Mouse (Mus musculus) spleen, adult 2 months (tissue): ENCODE results near the gene Mfsd12. TPM values are rescaled to one million over a fixed set of nuclear protein-coding genes. Genes with fewer than 3 reads are reported as not detected.

Experiments used
- DNase-seq, 2 experiments: peaks; one replicate each; pipeline versions ENCODE4 v3.0.0 to v3.0.0-alpha.2; 2012 to 2021; ENCODE audit warnings: low spot score in 2 of 2, low read depth in 1 of 2
- H3K27ac ChIP-seq: fragments of 200-500 bp; 2 replicates; pipeline ENCODE4 v1.5.1; 2012; ENCODE audit warnings: low read length, inconsistent platforms; ENCODE audit not compliant: insufficient read depth
- H3K27me3 ChIP-seq: fragments of 200-500 bp; 2 replicates; pipeline ENCODE4 v1.6.1; 2012; ENCODE audit warnings: mild to moderate bottlenecking, moderate library complexity, low read length, inconsistent platforms; ENCODE audit not compliant: control insufficient read depth, insufficient read depth
- H3K36me3 ChIP-seq: fragments of 200-500 bp; 2 replicates; pipeline ENCODE4 v1.6.1; 2012; ENCODE audit warnings: mild to moderate bottlenecking, low read length, inconsistent platforms; ENCODE audit not compliant: control insufficient read depth, insufficient read depth
- H3K4me1 ChIP-seq: fragments of 200-500 bp; 2 replicates; pipeline ENCODE4 v1.6.1; 2011; ENCODE audit warnings: inconsistent platforms; ENCODE audit not compliant: control insufficient read depth, insufficient read depth, insufficient read length
- H3K4me3 ChIP-seq: fragments of 200-500 bp; 2 replicates; pipeline ENCODE4 v1.5.1; 2011; ENCODE audit warnings: mild to moderate bottlenecking, inconsistent platforms; ENCODE audit not compliant: insufficient read depth, insufficient read length; ENCODE audit errors: extremely low read depth
- CTCF ChIP-seq: fragments of 200-500 bp; IDR thresholded peaks from 2 replicates; pipeline ENCODE4 v1.5.1; 2011; ENCODE audit warnings: mild to moderate bottlenecking, inconsistent platforms; ENCODE audit not compliant: insufficient read depth, insufficient read length, insufficient replicate concordance; ENCODE audit errors: extremely low read depth
- POLR2A ChIP-seq: fragments of 200-500 bp; IDR thresholded peaks from 2 replicates; pipeline ENCODE4 v1.6.1; 2011; ENCODE audit warnings: low read depth, low read length, inconsistent platforms
- whole genome bisulfite sequencing: fragments of 180-500 bp; shearing (Covaris S2); methylation state at CpG from one replicate; pipeline ENCODE4 v1.1.7; 2018; 5-methylcytosine and 5-hydroxymethylcytosine counted together
- polyA plus RNA-seq: library from polyadenylated mRNA; depleted of rRNA; stranded (reverse); fragments of >200 nt; gene quantifications from 2 replicates; pipeline ENCODE4 v1.2.3, GENCODE M21; 2012

The Mfsd12 gene
- polyA plus RNA-seq, 1 experiment: 20.2 TPM

DNA sequence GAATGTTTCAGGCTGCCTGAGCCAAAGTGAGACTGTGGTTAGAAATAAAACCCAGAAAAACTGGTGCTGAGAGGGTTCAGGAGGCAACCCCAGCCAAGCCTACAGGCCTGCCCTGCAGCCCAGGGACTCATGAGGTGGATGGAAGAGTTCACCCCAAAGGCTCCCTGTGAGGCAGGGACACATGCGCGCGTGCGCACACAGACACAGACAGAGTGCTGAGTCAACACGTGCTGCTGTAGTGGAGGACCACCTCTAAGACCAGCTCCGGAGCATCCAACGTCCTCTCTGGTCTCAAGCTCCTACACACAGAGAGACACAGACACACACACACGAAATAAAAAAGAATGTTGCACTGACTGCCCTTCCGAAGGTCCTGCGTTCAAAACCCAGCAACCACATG is 18.0 kb downstream of the Mfsd12 start:
- H3K27me3 ChIP-seq: no peaks in the 10 kb centered on the region
- no peak overlapping the region for H3K27ac ChIP-seq
- peaks cover 16% of the 10 kb centered on the region; the same call in 1 of the 2 replicates for H3K4me1 ChIP-seq
- WGBS: 97% methylated on average over 10 of the region's 10 CpGs
- H3K4me3 ChIP-seq: no peak overlapping the region
- no peak for TF ChIP-seq CTCF
- no peak for TF ChIP-seq POLR2A
- H3K36me3 ChIP-seq: peaks cover 7% of the 10 kb centered on the region
- no peak for DNase-seq

DNA sequence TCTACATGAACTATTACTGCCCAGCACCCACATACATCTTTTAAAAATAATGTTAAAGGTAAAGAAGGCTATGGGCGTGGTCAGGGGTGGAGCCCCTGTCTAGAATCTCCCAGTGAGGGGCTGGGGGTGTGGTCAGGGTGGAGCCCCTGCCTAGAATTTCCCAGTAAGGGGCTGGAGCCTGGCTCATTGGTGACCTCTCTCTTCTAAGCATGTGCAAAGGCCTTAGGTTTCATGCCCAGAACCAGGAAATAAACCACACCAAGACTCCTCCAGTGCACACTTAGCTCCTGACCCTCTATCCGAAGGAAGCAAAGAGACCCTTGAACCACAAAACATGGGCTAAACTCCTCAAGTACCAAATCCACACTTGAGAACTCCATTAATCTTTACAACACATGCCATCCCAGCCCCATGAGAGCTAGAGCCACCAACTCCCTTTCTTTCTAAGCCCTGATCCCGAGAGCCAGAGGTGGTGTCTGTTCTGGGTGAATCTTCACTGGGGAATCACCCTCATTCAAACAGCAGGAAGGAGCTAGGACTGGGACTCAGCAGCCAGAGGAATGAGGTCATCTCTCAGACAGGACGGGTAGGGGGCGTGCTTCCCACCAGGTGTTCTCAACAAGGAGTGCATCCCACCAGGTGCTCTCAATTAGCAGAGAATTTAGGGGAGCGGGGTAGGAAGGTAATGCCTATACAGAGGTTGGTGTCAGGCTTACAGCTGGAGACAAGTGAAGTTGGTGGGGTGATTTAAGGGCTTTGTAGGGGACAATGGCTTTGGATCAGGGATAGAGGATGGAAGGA is 19.5 kb downstream of the Mfsd12 start:
- Histone ChIP-seq H3K4me3 (peak overlapping the region; percentile 85; the same call in 1 of the 2 replicates), H3K4me1 (peaks cover 16% of the 10 kb centered on the region; the same call in 1 of the 2 replicates), H3K36me3 (no peaks in the 10 kb centered on the region), H3K27me3 (no peaks in the 10 kb centered on the region), H3K27ac (peak overlapping the region; percentile 0; the same call in 1 of the 2 replicates)
- DNase-seq: no peak
- 54% methylated on average over 6 of the region's 6 CpGs for WGBS
- TF ChIP-seq POLR2A (no peak), CTCF (no peak)

DNA sequence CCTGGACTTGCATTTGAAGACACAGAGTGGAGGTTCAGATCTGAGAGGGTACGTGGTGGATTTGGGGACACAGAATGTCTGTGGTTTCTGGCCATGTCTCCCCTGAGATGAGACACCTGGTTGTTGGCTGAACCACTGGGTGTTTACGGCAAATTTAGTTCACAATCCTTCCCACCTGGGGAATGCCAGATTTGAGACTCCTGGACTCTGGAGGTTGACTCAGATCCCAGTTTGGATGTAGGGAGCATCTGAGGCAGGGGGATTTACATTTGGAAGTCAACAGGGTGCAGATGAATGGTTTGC is 20.0 kb downstream of the Mfsd12 start:
- H3K4me1 ChIP-seq: peaks cover 16% of the 10 kb centered on the region; the same call in 1 of the 2 replicates
- 15% methylated on average over 2 of the region's 2 CpGs for whole genome bisulfite sequencing
- H3K27me3 ChIP-seq: no peaks in the 10 kb centered on the region
- H3K27ac ChIP-seq: no peak overlapping the region
- peak overlapping the region; percentile 85 for H3K4me3 ChIP-seq
- DNase-seq: no peak
- TF ChIP-seq CTCF (no peak), POLR2A (no peak)
- H3K36me3 ChIP-seq: no peaks in the 10 kb centered on the region

DNA sequence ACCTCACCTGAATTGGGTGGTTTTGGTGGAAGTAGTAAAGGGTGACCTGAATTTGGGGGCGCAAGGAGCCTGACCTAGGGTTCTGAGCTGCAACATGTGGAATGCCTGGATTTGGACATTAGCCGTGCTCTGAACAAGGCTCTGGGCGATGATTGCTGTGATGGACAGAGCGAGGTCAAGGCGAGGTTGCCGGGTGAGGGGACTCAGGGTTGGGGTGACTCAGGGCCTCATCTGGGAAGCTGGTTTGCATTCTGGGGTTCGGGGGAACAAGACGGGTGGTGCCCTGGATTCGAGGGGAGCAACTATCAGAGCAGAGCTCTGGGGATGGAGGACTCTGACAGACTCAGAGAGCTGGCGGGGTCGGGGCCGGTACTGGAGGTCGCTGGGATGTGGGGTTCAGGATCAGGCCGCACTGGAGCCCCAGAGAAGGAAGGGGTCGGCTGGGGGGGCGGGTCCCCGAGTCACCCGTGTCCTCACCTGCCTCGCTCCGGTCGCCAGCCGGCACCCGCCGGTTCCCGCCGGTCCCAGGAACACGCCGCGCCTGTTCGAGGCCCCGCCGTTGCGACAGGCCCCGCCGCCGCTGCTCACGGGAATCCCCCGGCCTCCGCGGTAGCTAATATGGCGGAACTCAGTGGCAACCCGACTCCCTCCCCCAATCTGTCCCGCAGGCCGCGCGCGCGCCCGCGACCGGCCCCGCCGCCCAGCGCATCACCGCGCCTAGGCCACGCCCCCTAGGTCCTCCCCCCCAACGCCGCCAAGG is 20.7 kb downstream of the Mfsd12 start, which contains the start of gene Fzr1:
TSS of gene Fzr1 (minus strand) at position 724 of the 760 bp plus-strand sequence.
- TF ChIP-seq CTCF (no peak), POLR2A (peak; percentile 39)
- Histone ChIP-seq H3K36me3 (no peaks in the 10 kb centered on the region), H3K4me1 (peaks cover 16% of the 10 kb centered on the region; the same call in 1 of the 2 replicates), H3K27me3 (no peaks in the 10 kb centered on the region), H3K4me3 (peak within 1 kb of the TSS; percentile 85), H3K27ac (peak within 1 kb of the TSS; percentile 83)
- 2% methylated on average over 54 of the region's 59 CpGs for WGBS
- DNase-seq: no peak

DNA sequence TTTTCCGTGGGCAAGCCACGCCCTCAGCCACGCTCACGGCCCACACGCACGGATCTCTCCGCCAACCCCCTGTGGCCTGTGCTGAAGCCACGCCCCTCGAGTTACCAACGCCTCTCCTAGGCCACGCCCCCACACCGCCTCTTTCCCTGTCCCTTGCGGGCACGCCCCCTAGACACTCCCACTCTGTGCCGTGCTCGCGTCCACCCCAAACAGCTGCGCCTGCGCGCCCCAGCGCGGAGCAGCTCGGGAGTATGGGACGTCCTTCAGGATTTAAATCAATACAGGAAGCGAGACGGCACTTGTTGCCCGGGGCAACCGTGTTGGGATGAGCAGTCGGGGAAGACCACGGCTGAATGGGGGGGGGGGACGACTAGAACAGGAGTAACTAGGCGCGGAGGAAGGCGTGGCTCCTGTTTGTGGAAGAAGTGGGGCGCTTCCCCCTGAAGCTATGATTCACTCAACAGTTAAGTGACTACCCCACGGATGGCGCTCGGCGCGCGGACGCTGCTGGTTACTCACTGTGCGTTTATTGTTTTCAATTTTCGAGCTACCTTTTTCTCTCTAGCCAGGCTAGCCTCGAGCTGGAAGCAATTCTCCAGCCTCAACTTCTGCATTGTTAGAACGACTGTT is 21.4 kb downstream of the Mfsd12 start:
- TF ChIP-seq POLR2A: peak; percentile 35
- TF ChIP-seq CTCF: no peak
- Histone ChIP-seq H3K4me1 (peaks cover 16% of the 10 kb centered on the region; the same call in 1 of the 2 replicates), H3K36me3 (no peaks in the 10 kb centered on the region), H3K4me3 (peak overlapping the region; percentile 85), H3K27ac (peak overlapping the region; percentile 74), H3K27me3 (no peaks in the 10 kb centered on the region)
- under 1% methylated on average over 46 of the region's 46 CpGs for WGBS
- peak; percentile 99 to 100 for DNase-seq

DNA sequence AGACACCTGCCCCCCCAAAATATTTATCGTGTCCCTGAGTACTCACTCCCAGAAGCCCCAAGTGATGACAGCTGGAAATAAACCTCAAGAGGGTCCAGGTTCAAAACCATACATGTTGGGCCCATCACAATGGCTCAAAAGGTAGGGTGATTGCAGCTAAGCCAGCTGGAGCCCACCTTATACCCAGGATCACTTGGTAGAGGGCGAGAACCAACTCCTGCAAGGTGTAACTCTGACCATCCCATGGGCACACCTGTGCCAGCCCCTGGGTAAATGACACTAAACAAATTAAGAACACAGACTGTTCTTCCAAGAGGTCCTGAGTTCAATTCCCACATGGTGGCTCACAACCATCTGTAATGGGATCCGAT is 21.9 kb downstream of the Mfsd12 start:
- Histone ChIP-seq H3K4me1 (peaks cover 16% of the 10 kb centered on the region; the same call in 1 of the 2 replicates), H3K4me3 (peak overlapping the region; percentile 71), H3K27me3 (no peaks in the 10 kb centered on the region), H3K27ac (peak overlapping the region; percentile 74), H3K36me3 (no peaks in the 10 kb centered on the region)
- 57% methylated on average over 3 of the region's 3 CpGs for WGBS
- TF ChIP-seq CTCF (no peak), POLR2A (no peak)
- no peak for DNase-seq
